Mouse (Mus musculus): Measurements from ENCODE around the gene Vmn1r42.

DNA sequence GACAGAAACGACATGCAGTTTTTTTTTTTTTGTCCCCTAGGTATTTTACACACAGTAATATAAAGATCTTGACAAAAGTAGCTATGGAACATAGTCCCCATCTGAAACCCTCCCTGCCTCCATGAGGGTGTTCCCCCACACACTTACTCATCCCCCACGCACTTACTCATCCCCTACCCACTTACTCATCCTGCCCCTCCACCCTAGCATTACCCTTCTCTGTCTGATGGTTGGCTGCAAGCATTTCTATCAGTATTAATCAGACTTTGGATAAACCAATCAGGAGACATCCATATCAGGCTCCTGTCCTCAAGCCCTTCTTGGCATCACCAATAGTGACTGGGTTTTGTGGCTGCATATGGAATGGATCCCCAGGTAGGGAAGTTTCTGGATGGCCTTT, 750 bp upstream of the Vmn1r42 start:
- TF ChIP-seq CTCF (conservative IDR thresholded peaks at IDR 0.05 in 1 of 2, IDR thresholded peaks at IDR 0.05 in 1 of 2; ENCODE audit: low read depth in 2 of 2, low read length in 2 of 2) (no peak), TBP (conservative IDR thresholded peaks at IDR 0.05; ENCODE audit: low read depth, low read length) (no peak), ETS1 (conservative IDR thresholded peaks at IDR 0.05; ENCODE audit: low read depth, low read length) (no peak), MXI1 (IDR thresholded peaks at IDR 0.05; ENCODE audit: low read depth, low read length) (no peak), POLR2A (IDR thresholded peaks at IDR 0.05; ENCODE audit: low read depth, low read length) (no peak), POLR2AphosphoS2 (IDR thresholded peaks at IDR 0.05; ENCODE audit: low read depth, low read length) (no peak), MAX (IDR thresholded peaks at IDR 0.05; ENCODE audit: low read length) (no peak)

Measured in CH12.LX (cell line).